Mouse (Mus musculus) gastrocnemius, adult 18-20 months (tissue): ENCODE data around the gene Gm8773. TPM values are rescaled to one million over a fixed set of nuclear protein-coding genes. Genes with fewer than 3 reads are reported as not detected.

Experiments used
- DNase-seq: peaks from one replicate; pipeline ENCODE4 v3.0.0; 2021; ENCODE audit warnings: low spot score
- long read RNA-seq, 2 experiments: library from polyadenylated mRNA; stranded (forward); transcript quantifications; one replicate each; pipeline ENCODE4 v2.0.0; 2021
- total RNA-seq, 2 experiments: library from RNA; stranded (reverse); gene quantifications; 2 replicates each; pipeline ENCODE4 v1.2.3; 2021

Gene Gm8773
- not detected for total RNA-seq
- long read RNA-seq, experiment 1 = 0 reads
- long read RNA-seq, experiment 2 = 0 reads

GRCm38 (mm10) chr5:5573749-5574317, at the start of gene Gm8773:
TSS of gene Gm8773 (plus strand) at chr5:5573799.
- no peak for DNase-seq

- no peak for DNase-seq
These were observed 39.8 kb upstream of the Gm8773 start for GRCm38 (mm10) chr5:5533656-5534420.

GRCm38 (mm10) chr5:5536131-5536530, 37.5 kb upstream of the Gm8773 start:
- DNase-seq = no peak

GRCm38 (mm10) chr5:5539771-5540170, 33.8 kb upstream of the Gm8773 start:
- no peak for DNase-seq

GRCm38 (mm10) chr5:5540385-5540784, 33.2 kb upstream of the Gm8773 start:
- DNase-seq = no peak

GRCm38 (mm10) chr5:5551110-5551509, 22.5 kb upstream of the Gm8773 start:
- DNase-seq = no peak

- peak; percentile 90 for DNase-seq
These were observed 14.4 kb upstream of the Gm8773 start, which contains the start of gene Gtpbp10 for GRCm38 (mm10) chr5:5559079-5559740. TSS of gene Gtpbp10 (minus strand) at chr5:5559538.

GRCm38 (mm10) chr5:5559798-5560197, 13.8 kb upstream of the Gm8773 start:
- DNase-seq = no peak

GRCm38 (mm10) chr5:5561041-5561706, 12.4 kb upstream of the Gm8773 start:
- no peak for DNase-seq

GRCm38 (mm10) chr5:5562435-5562834, 11.2 kb upstream of the Gm8773 start:
- no peak for DNase-seq

GRCm38 (mm10) chr5:5587686-5588085, 14.1 kb downstream of the Gm8773 start:
- no peak for DNase-seq

GRCm38 (mm10) chr5:5610540-5610939, 36.9 kb downstream of the Gm8773 start:
- DNase-seq = no peak

- DNase-seq = no peak
These were observed 44.7 kb downstream of the Gm8773 start for GRCm38 (mm10) chr5:5618329-5618728.

GRCm38 (mm10) chr5:5625491-5625890, 51.9 kb downstream of the Gm8773 start:
- no peak for DNase-seq

Other genes starting within 250 kb of the Gm8773 start
- 1 to 10 TPM; 2.8 to 2.9 TPM for gene Cdk14, start 153.5 kb upstream of the Gm8773 start, total RNA-seq
- gene 1700015F17Rik, start 94.7 kb upstream of the Gm8773 start, total RNA-seq = not detected
- 10 to 100 TPM in 1 of 2 experiments, 1 to 10 TPM in 1; 9.0 to 10.7 TPM for gene Cldn12, start 58.8 kb upstream of the Gm8773 start, total RNA-seq
- 1 to 10 TPM; 6.6 to 7.7 TPM for gene Gtpbp10, start 14.3 kb upstream of the Gm8773 start, total RNA-seq
- gene Cfap69, start 90.4 kb downstream of the Gm8773 start, total RNA-seq = under 1 TPM in 1 of 2 experiments, not detected in 1; 0.11 TPM
- under 1 TPM; 0.21 to 0.71 TPM for gene Steap2, start 120.8 kb downstream of the Gm8773 start, total RNA-seq
- gene Steap1, start 175.5 kb downstream of the Gm8773 start, total RNA-seq = not detected